In genomic region chr6:82998326-82998725, GRCm38 (mm10) we compare ENCODE assay signal across 12 mouse cellular contexts. TPM values are rescaled to one million over a fixed set of nuclear protein-coding genes. Genes with fewer than 3 reads are reported as not detected.
A peak's percentile ranks its signal among the peaks of the same experiment; 100 is the strongest.
DNase-seq lines count a peak whose midpoint lies in the region; ATAC-seq lines count a peak whose summit lies in the region.
"Had no signal": no experiment of that assay in that cellular context is flagged by ENCODE, and none has a peak within 500 bp of the region (broad histone marks: within the 10 kb centered on the region; RNA-seq: fewer than 3 reads in every experiment).

No protein-coding gene starts in this region.

- DNase-seq in heart, postnatal 14 days = no peak
- peak; percentile 29 for DNase-seq in thymus, postnatal 14 days
- DNase-seq in thymus, postnatal 0 days (ENCODE audit: low spot score) = no peak
- no peak for DNase-seq in left cerebral cortex, adult 11 months (ENCODE audit: low spot score)
- no peak for DNase-seq in testis, postnatal 14 days (ENCODE audit: low spot score)
- DNase-seq: thymus, adult 2 months had no signal

- no peak for ATAC-seq in heart, embryonic 16.5 days (replicated peaks; ENCODE audit: extremely low read depth, insufficient read depth, low FRiP score)
- ATAC-seq in erythroid progenitor cell, adult 5-6 weeks (replicated peaks; ENCODE audit: low FRiP score, poor library complexity, severe bottlenecking) = peak; percentile 44
- no peak for ATAC-seq in inflammation-experienced regulatory T-cells, adult 6 months

- H3K9ac ChIP-seq in heart, embryonic 16.5 days (ENCODE audit: low read length) = no peak overlapping the region
- H3K9ac ChIP-seq: heart, embryonic 15.5 days; limb, embryonic 15.5 days had no signal

- H3K9me3 ChIP-seq in heart, embryonic 16.5 days (replicated peaks; ENCODE audit: control insufficient read depth, low read length) = no peaks in the 10 kb centered on the region
- H3K9me3 ChIP-seq: heart, embryonic 15.5 days; limb, embryonic 15.5 days had no signal

- no peaks in the 10 kb centered on the region for H3K36me3 ChIP-seq in heart, embryonic 16.5 days (ENCODE audit: control insufficient read depth, insufficient read depth)
- H3K36me3 ChIP-seq: heart, embryonic 15.5 days; limb, embryonic 15.5 days had no signal

- peaks cover 8% of the 10 kb centered on the region for H3K4me1 ChIP-seq in heart, embryonic 16.5 days (ENCODE audit: control insufficient read depth, insufficient read depth, low read length)

- WGBS in heart, embryonic 16.5 days = 68% methylated on average over 4 of the region's 4 CpGs

- H3K4me2 ChIP-seq in heart, embryonic 16.5 days (ENCODE audit: low read depth, low read length) = no peak overlapping the region
- H3K4me2 ChIP-seq: heart, embryonic 15.5 days; limb, embryonic 15.5 days had no signal

- H3K27me3 ChIP-seq in heart, embryonic 16.5 days (ENCODE audit: control insufficient read depth, insufficient read depth, low read length) = no peaks in the 10 kb centered on the region
- H3K27me3 ChIP-seq: limb, embryonic 15.5 days had no signal

- intact Hi-C loops in heart, postnatal 14 days (cut with DNase I) = loop anchor here (1.0 to 10.0 kb wide), 4 partner anchors 34 to 276 kb away; partner anchors contain the start of genes Aup1, Ccdc142, Dok1 and Gm42688

- peak overlapping the region; percentile 32; the same call in 1 of the 2 replicates for H3K27ac ChIP-seq in heart, embryonic 16.5 days (ENCODE audit: low read length)

- no peak overlapping the region for H3K4me3 ChIP-seq in heart, embryonic 16.5 days (ENCODE audit: low read length)
- H3K4me3 ChIP-seq: heart, embryonic 15.5 days; limb, embryonic 15.5 days had no signal

RNA-seq across cellular contexts. Expression of gene Dok1, which starts 34.9 kb away (rescaled TPM):
- polyA plus RNA-seq in heart, embryonic 16.5 days (2015; fragmentation: Nextera tagmentation; extraction: Ambion mirVana) = 8.5 and 9.5 TPM in 2 replicates
- 1 to 10 TPM; 3.7 to 4.3 TPM for total RNA-seq in heart, postnatal 14 days (2021)
- 26.2 and 26.5 TPM in 2 replicates for polyA plus RNA-seq in thymus, postnatal 0 days (2015; fragmentation: Nextera tagmentation; extraction: Ambion mirVana)
- 20.5 and 27.4 TPM in 2 replicates for total RNA-seq in erythroid progenitor cell, adult 5-6 weeks (2015; ENCODE audit: low replicate concordance)
- 26.9 and 34.7 TPM in 2 replicates for total RNA-seq in erythroid progenitor cell, adult 5-6 weeks (2017; ENCODE audit: low replicate concordance)
- polyA plus RNA-seq in inflammation-experienced regulatory T-cells, adult 6 months (2017; shearing (Covaris generic)) = 10 to 100 TPM; 23.6 to 36.1 (median 30.4) TPM

RNA-seq across cellular contexts. Expression of gene Loxl3, which starts 35.6 kb away (rescaled TPM):
- 8.0 and 8.3 TPM in 2 replicates for polyA plus RNA-seq in heart, embryonic 16.5 days (2015; fragmentation: Nextera tagmentation; extraction: Ambion mirVana)
- 1 to 10 TPM; 3.9 to 4.9 TPM for total RNA-seq in heart, postnatal 14 days (2021)
- polyA plus RNA-seq in thymus, postnatal 0 days (2015; fragmentation: Nextera tagmentation; extraction: Ambion mirVana) = 1.4 and 1.5 TPM in 2 replicates
- 0.84 and 3.6 TPM in 2 replicates for total RNA-seq in erythroid progenitor cell, adult 5-6 weeks (2015; ENCODE audit: low replicate concordance)
- 0.38 and 3.2 TPM in 2 replicates for total RNA-seq in erythroid progenitor cell, adult 5-6 weeks (2017; ENCODE audit: low replicate concordance)
- polyA plus RNA-seq in inflammation-experienced regulatory T-cells, adult 6 months (2017; shearing (Covaris generic)) = not detected

RNA-seq across cellular contexts. Expression of gene M1ap, which starts 51.6 kb away (rescaled TPM):
- 0.69 and 0.71 TPM in 2 replicates for polyA plus RNA-seq in heart, embryonic 16.5 days (2015; fragmentation: Nextera tagmentation; extraction: Ambion mirVana)
- total RNA-seq in heart, postnatal 14 days (2021) = under 1 TPM in 1 of 2 experiments, not detected in 1; 0.14 TPM
- polyA plus RNA-seq in thymus, postnatal 0 days (2015; fragmentation: Nextera tagmentation; extraction: Ambion mirVana) = 0.81 and 1.5 TPM in 2 replicates
- 4.6 and 12.6 TPM in 2 replicates for total RNA-seq in erythroid progenitor cell, adult 5-6 weeks (2015; ENCODE audit: low replicate concordance)
- 2.6 and 19.8 TPM in 2 replicates for total RNA-seq in erythroid progenitor cell, adult 5-6 weeks (2017; ENCODE audit: low replicate concordance)
- polyA plus RNA-seq in inflammation-experienced regulatory T-cells, adult 6 months (2017; shearing (Covaris generic)) = 1 to 10 TPM in 1 of 3 experiments, under 1 TPM in 1, not detected in 1; 0.17 to 1.8 TPM
- total RNA-seq: layer of hippocampus, adult 18-20 months had no signal

RNA-seq across cellular contexts. Expression of gene Aup1, which starts 56.0 kb away (rescaled TPM):
- 140 and 148 TPM in 2 replicates for polyA plus RNA-seq in heart, embryonic 16.5 days (2015; fragmentation: Nextera tagmentation; extraction: Ambion mirVana)
- total RNA-seq in heart, postnatal 14 days (2021) = 10 to 100 TPM; 82.7 to 85.5 TPM
- polyA plus RNA-seq in thymus, postnatal 0 days (2015; fragmentation: Nextera tagmentation; extraction: Ambion mirVana) = 197 and 202 TPM in 2 replicates
- total RNA-seq in erythroid progenitor cell, adult 5-6 weeks (2015; ENCODE audit: low replicate concordance) = 275 and 371 TPM in 2 replicates
- total RNA-seq in erythroid progenitor cell, adult 5-6 weeks (2017; ENCODE audit: low replicate concordance) = 190 and 242 TPM in 2 replicates
- 100 to 1,000 TPM; 423 to 474 (median 448) TPM for polyA plus RNA-seq in inflammation-experienced regulatory T-cells, adult 6 months (2017; shearing (Covaris generic))

RNA-seq across cellular contexts. Expression of gene Htra2, which starts 56.7 kb away (rescaled TPM):
- polyA plus RNA-seq in heart, embryonic 16.5 days (2015; fragmentation: Nextera tagmentation; extraction: Ambion mirVana) = 81.8 and 94.5 TPM in 2 replicates
- 10 to 100 TPM; 30.2 to 34.6 TPM for total RNA-seq in heart, postnatal 14 days (2021)
- polyA plus RNA-seq in thymus, postnatal 0 days (2015; fragmentation: Nextera tagmentation; extraction: Ambion mirVana) = 54.4 and 55.1 TPM in 2 replicates
- 114 and 126 TPM in 2 replicates for total RNA-seq in erythroid progenitor cell, adult 5-6 weeks (2015; ENCODE audit: low replicate concordance)
- 65.7 and 87.8 TPM in 2 replicates for total RNA-seq in erythroid progenitor cell, adult 5-6 weeks (2017; ENCODE audit: low replicate concordance)
- 10 to 100 TPM; 23.5 to 29.2 (median 28.4) TPM for polyA plus RNA-seq in inflammation-experienced regulatory T-cells, adult 6 months (2017; shearing (Covaris generic))
